Mouse (Mus musculus): ENCODE data around the gene Svep1. TPM values are rescaled to one million over a fixed set of nuclear protein-coding genes. Genes with fewer than 3 reads are reported as not detected.

The Svep1 gene
- polyA plus RNA-seq, 1 experiment from 2014 or later: 0.31 TPM

GRCm38 (mm10) chr4:58077536-58077935 lies 129.1 kb downstream of the Svep1 start:
- no peak overlapping the region for H3K4me3 ChIP-seq
- 93% methylated on average over 4 of the region's 4 CpGs for WGBS

GRCm38 (mm10) chr4:58072888-58073287 lies 133.8 kb downstream of the Svep1 start:
- H3K4me3 ChIP-seq: no peak overlapping the region
- no peaks in the 10 kb centered on the region for H3K9me3 ChIP-seq
- no peak for ATAC-seq (replicated peaks)
- no peaks in the 10 kb centered on the region for H3K27me3 ChIP-seq
- no peak overlapping the region for H3K9ac ChIP-seq (replicated peaks)
- no peaks in the 10 kb centered on the region for H3K36me3 ChIP-seq
- H3K4me2 ChIP-seq (replicated peaks): no peak overlapping the region
- 82% methylated on average over 12 of the region's 12 CpGs for WGBS
- no peak overlapping the region for H3K27ac ChIP-seq (replicated peaks)
- H3K4me1 ChIP-seq: no peaks in the 10 kb centered on the region

More at GRCm38 (mm10) chr4:58077536-58077935, 129.1 kb downstream of the Svep1 start:
- Histone ChIP-seq H3K27me3 (no peaks in the 10 kb centered on the region), H3K9ac (replicated peaks) (no peak overlapping the region), H3K4me2 (replicated peaks) (no peak overlapping the region), H3K27ac (replicated peaks) (no peak overlapping the region), H3K36me3 (no peaks in the 10 kb centered on the region), H3K9me3 (no peaks in the 10 kb centered on the region), H3K4me1 (no peaks in the 10 kb centered on the region)
- ATAC-seq (replicated peaks): no peak

- Histone ChIP-seq H3K4me2 (replicated peaks) (no peak overlapping the region), H3K4me1 (no peaks in the 10 kb centered on the region), H3K4me3 (no peak overlapping the region), H3K36me3 (no peaks in the 10 kb centered on the region), H3K27ac (replicated peaks) (no peak overlapping the region), H3K27me3 (no peaks in the 10 kb centered on the region), H3K9me3 (no peaks in the 10 kb centered on the region), H3K9ac (replicated peaks) (no peak overlapping the region)
- ATAC-seq (replicated peaks): no peak
- 86% methylated on average over 5 of the region's 5 CpGs for WGBS
Observed at GRCm38 (mm10) chr4:58068886-58069285, 137.8 kb downstream of the Svep1 start.

GRCm38 (mm10) chr4:58064721-58065120 lies 141.9 kb downstream of the Svep1 start:
- no peak overlapping the region for H3K4me2 ChIP-seq (replicated peaks)
- H3K9me3 ChIP-seq: no peaks in the 10 kb centered on the region
- no peaks in the 10 kb centered on the region for H3K27me3 ChIP-seq
- ATAC-seq (replicated peaks): no peak
- 74% methylated on average over 2 of the region's 2 CpGs for WGBS
- no peaks in the 10 kb centered on the region for H3K4me1 ChIP-seq
- no peak overlapping the region for H3K9ac ChIP-seq (replicated peaks)
- no peak overlapping the region for H3K4me3 ChIP-seq
- H3K36me3 ChIP-seq: no peaks in the 10 kb centered on the region
- H3K27ac ChIP-seq (replicated peaks): no peak overlapping the region

- H3K36me3 ChIP-seq: no peaks in the 10 kb centered on the region
- WGBS: 98% methylated on average over 1 of the region's 1 CpGs
- ATAC-seq (replicated peaks): no peak
- H3K27me3 ChIP-seq: no peaks in the 10 kb centered on the region
- no peak overlapping the region for H3K4me2 ChIP-seq (replicated peaks)
- H3K9ac ChIP-seq (replicated peaks): no peak overlapping the region
- no peak overlapping the region for H3K4me3 ChIP-seq
- H3K4me1 ChIP-seq: no peaks in the 10 kb centered on the region
- no peak overlapping the region for H3K27ac ChIP-seq (replicated peaks)
- H3K9me3 ChIP-seq: no peaks in the 10 kb centered on the region
Observed at GRCm38 (mm10) chr4:58062933-58063332, 143.7 kb downstream of the Svep1 start.

- H3K27ac ChIP-seq (replicated peaks): no peak overlapping the region
- no peaks in the 10 kb centered on the region for H3K36me3 ChIP-seq
- no peak overlapping the region for H3K4me3 ChIP-seq
- no peak for ATAC-seq (replicated peaks)
- H3K9ac ChIP-seq (replicated peaks): no peak overlapping the region
- no peaks in the 10 kb centered on the region for H3K27me3 ChIP-seq
- H3K4me2 ChIP-seq (replicated peaks): no peak overlapping the region
- H3K4me1 ChIP-seq: no peaks in the 10 kb centered on the region
- no peaks in the 10 kb centered on the region for H3K9me3 ChIP-seq
Observed at GRCm38 (mm10) chr4:58055653-58056052, 151.0 kb downstream of the Svep1 start.

- no peaks in the 10 kb centered on the region for H3K9me3 ChIP-seq
- 70% methylated on average over 5 of the region's 5 CpGs for WGBS
- no peaks in the 10 kb centered on the region for H3K27me3 ChIP-seq
- H3K36me3 ChIP-seq: no peaks in the 10 kb centered on the region
- ATAC-seq (replicated peaks): no peak
- no peak overlapping the region for H3K4me2 ChIP-seq (replicated peaks)
- no peaks in the 10 kb centered on the region for H3K4me1 ChIP-seq
- H3K4me3 ChIP-seq: no peak overlapping the region
- H3K27ac ChIP-seq (replicated peaks): no peak overlapping the region
- no peak overlapping the region for H3K9ac ChIP-seq (replicated peaks)
Observed at GRCm38 (mm10) chr4:58054441-58054840, 152.2 kb downstream of the Svep1 start.

GRCm38 (mm10) chr4:58050746-58051145 lies 155.9 kb downstream of the Svep1 start:
- no peaks in the 10 kb centered on the region for H3K27me3 ChIP-seq
- 59% methylated on average over 8 of the region's 8 CpGs for WGBS
- H3K36me3 ChIP-seq: no peaks in the 10 kb centered on the region
- no peak overlapping the region for H3K4me2 ChIP-seq (replicated peaks)
- H3K9me3 ChIP-seq: no peaks in the 10 kb centered on the region
- no peak for ATAC-seq (replicated peaks)
- no peak overlapping the region for H3K27ac ChIP-seq (replicated peaks)
- no peaks in the 10 kb centered on the region for H3K4me1 ChIP-seq
- no peak overlapping the region for H3K4me3 ChIP-seq
- H3K9ac ChIP-seq (replicated peaks): no peak overlapping the region

- H3K4me3 ChIP-seq: no peak overlapping the region
- H3K36me3 ChIP-seq: no peaks in the 10 kb centered on the region
- H3K4me1 ChIP-seq: no peaks in the 10 kb centered on the region
- ATAC-seq (replicated peaks): no peak
- H3K9ac ChIP-seq (replicated peaks): no peak overlapping the region
- no peaks in the 10 kb centered on the region for H3K27me3 ChIP-seq
- no peak overlapping the region for H3K27ac ChIP-seq (replicated peaks)
- no peaks in the 10 kb centered on the region for H3K9me3 ChIP-seq
- no peak overlapping the region for H3K4me2 ChIP-seq (replicated peaks)
- WGBS: 89% methylated on average over 8 of the region's 8 CpGs
Observed at GRCm38 (mm10) chr4:58050276-58050675, 156.4 kb downstream of the Svep1 start.

- H3K27me3 ChIP-seq: no peaks in the 10 kb centered on the region
- no peak overlapping the region for H3K4me3 ChIP-seq
- H3K36me3 ChIP-seq: no peaks in the 10 kb centered on the region
- WGBS: 86% methylated on average over 6 of the region's 6 CpGs
- H3K27ac ChIP-seq (replicated peaks): no peak overlapping the region
- H3K4me1 ChIP-seq: no peaks in the 10 kb centered on the region
- no peak overlapping the region for H3K9ac ChIP-seq (replicated peaks)
- ATAC-seq (replicated peaks): no peak
- H3K9me3 ChIP-seq: no peaks in the 10 kb centered on the region
- no peak overlapping the region for H3K4me2 ChIP-seq (replicated peaks)
Observed at GRCm38 (mm10) chr4:58044833-58045232, 161.8 kb downstream of the Svep1 start.

GRCm38 (mm10) chr4:58044356-58044755 lies 162.3 kb downstream of the Svep1 start:
- H3K4me3 ChIP-seq: no peak overlapping the region
- no peaks in the 10 kb centered on the region for H3K4me1 ChIP-seq
- no peak overlapping the region for H3K4me2 ChIP-seq (replicated peaks)
- H3K9ac ChIP-seq (replicated peaks): no peak overlapping the region
- ATAC-seq (replicated peaks): no peak
- H3K27me3 ChIP-seq: no peaks in the 10 kb centered on the region
- no peak overlapping the region for H3K27ac ChIP-seq (replicated peaks)
- H3K36me3 ChIP-seq: no peaks in the 10 kb centered on the region
- WGBS: 98% methylated on average over 3 of the region's 3 CpGs
- H3K9me3 ChIP-seq: no peaks in the 10 kb centered on the region

GRCm38 (mm10) chr4:58040093-58040492 lies 166.6 kb downstream of the Svep1 start:
- H3K27ac ChIP-seq (replicated peaks): no peak overlapping the region
- H3K4me1 ChIP-seq: no peaks in the 10 kb centered on the region
- H3K4me3 ChIP-seq: no peak overlapping the region
- whole genome bisulfite sequencing: 87% methylated on average over 2 of the region's 2 CpGs
- H3K9ac ChIP-seq (replicated peaks): no peak overlapping the region
- H3K27me3 ChIP-seq: no peaks in the 10 kb centered on the region
- ATAC-seq (replicated peaks): no peak
- H3K36me3 ChIP-seq: no peaks in the 10 kb centered on the region
- no peak overlapping the region for H3K4me2 ChIP-seq (replicated peaks)
- H3K9me3 ChIP-seq: no peaks in the 10 kb centered on the region

GRCm38 (mm10) chr4:58037096-58037705 lies 169.5 kb downstream of the Svep1 start:
- Histone ChIP-seq H3K9ac (replicated peaks) (no peak overlapping the region), H3K9me3 (no peaks in the 10 kb centered on the region), H3K27me3 (no peaks in the 10 kb centered on the region), H3K4me3 (no peak overlapping the region), H3K27ac (replicated peaks) (no peak overlapping the region), H3K36me3 (no peaks in the 10 kb centered on the region), H3K4me2 (replicated peaks) (no peak overlapping the region), H3K4me1 (no peaks in the 10 kb centered on the region)
- 92% methylated on average over 6 of the region's 6 CpGs for WGBS
- no peak for ATAC-seq (replicated peaks)

Measured in forebrain, embryonic 15.5 days (tissue).